In genomic region chr17:74707637-74708152, GRCm38 (mm10) we compare ENCODE assay signal across 20 mouse cellular contexts. TPM values are rescaled to one million over a fixed set of nuclear protein-coding genes. Genes with fewer than 3 reads are reported as not detected.
DNase-seq lines count a peak whose midpoint lies in the region; ATAC-seq and TF ChIP-seq lines count a peak whose summit lies in the region.
"Had no signal": no experiment of that assay in that cellular context is flagged by ENCODE, and none has a peak within 500 bp of the region (broad histone marks: within the 10 kb centered on the region; RNA-seq: fewer than 3 reads in every experiment).

No protein-coding gene starts in this region.

- no peak for TF ChIP-seq EP300 in MEL (IDR thresholded peaks at IDR 0.05; ENCODE audit: low read depth in 1 of 2, low read length in 2 of 2)

- no peaks in the 10 kb centered on the region for H3K4me1 ChIP-seq in midbrain, embryonic 15.5 days
- H3K4me1 ChIP-seq in midbrain, embryonic 11.5 days (ENCODE audit: control insufficient read depth, insufficient read depth, low read length) = no peaks in the 10 kb centered on the region
- peaks cover 7 to 11% of the 10 kb centered on the region in 2 experiments for H3K4me1 ChIP-seq in MEL (ENCODE audit: control insufficient read depth in 1 of 2, insufficient read depth in 2 of 2, low read length in 2 of 2)
- H3K4me1 ChIP-seq in embryonic facial prominence, embryonic 10.5 days = no peaks in the 10 kb centered on the region
- H3K4me1 ChIP-seq: embryonic facial prominence, embryonic 13.5 days; embryonic facial prominence, embryonic 15.5 days had no signal

- no peak overlapping the region for H3K4me2 ChIP-seq in midbrain, embryonic 15.5 days
- H3K4me2 ChIP-seq in midbrain, embryonic 11.5 days = no peak overlapping the region
- H3K4me2 ChIP-seq: embryonic facial prominence, embryonic 13.5 days; embryonic facial prominence, embryonic 15.5 days had no signal

- TF ChIP-seq POLR2A in MEL (IDR thresholded peaks at IDR 0.05; ENCODE audit: control insufficient read depth in 1 of 2, insufficient read depth in 1 of 2, low read depth in 1 of 2, low read length in 2 of 2, poor library complexity in 1 of 2) = peak in 1 of 2 experiments; percentile 48; a peak in 1 of 4 replicates

- no peaks in the 10 kb centered on the region for H3K79me2 ChIP-seq in MEL (ENCODE audit: control insufficient read depth, insufficient read depth, low read length, poor library complexity)

- TF ChIP-seq CTCF in MEL (IDR thresholded peaks at IDR 0.05 in 2 of 3, conservative IDR thresholded peaks at IDR 0.05 in 1 of 3; ENCODE audit: control insufficient read depth in 1 of 3, insufficient read depth in 1 of 3, low read depth in 2 of 3, low read length in 3 of 3, poor library complexity in 1 of 3, severe bottlenecking in 1 of 3) = no peak

- peaks cover 3% of the 10 kb centered on the region; the same call in 1 of the 2 replicates for H3K36me3 ChIP-seq in midbrain, embryonic 15.5 days (replicated peaks)
- no peaks in the 10 kb centered on the region for H3K36me3 ChIP-seq in midbrain, embryonic 11.5 days (ENCODE audit: control insufficient read depth, insufficient read depth, low read length)
- H3K36me3 ChIP-seq in MEL (ENCODE audit: control insufficient read depth in 1 of 2, insufficient read depth in 2 of 2, low read length in 2 of 2) = peaks cover 4 to 17% of the 10 kb centered on the region in 2 experiments
- peaks cover 26% of the 10 kb centered on the region for H3K36me3 ChIP-seq in embryonic facial prominence, embryonic 10.5 days (replicated peaks)

- peak; percentile 34 for DNase-seq in heart, adult 11 months
- DNase-seq in heart, postnatal 14 days = no peak
- DNase-seq in midbrain, embryonic 11.5 days (ENCODE audit: low spot score, missing footprints) = no peak
- DNase-seq in MEL (ENCODE audit: low read depth, low spot score) = peak; percentile 28
- no peak for DNase-seq in embryonic facial prominence, embryonic 10.5 days (ENCODE audit: low spot score)
- DNase-seq: adrenal gland, adult 2 months; adrenal gland, postnatal 10 days; adrenal gland, postnatal 25 days; cerebellum, adult 11 months; cerebellum, adult 18-20 months; cerebellum, adult 8-10 months; cerebellum, adult 9-11 months; cerebellum, postnatal 25 days had no signal

- H3K4me3 ChIP-seq in midbrain, embryonic 15.5 days = no peak overlapping the region
- no peak overlapping the region for H3K4me3 ChIP-seq in midbrain, embryonic 11.5 days (ENCODE audit: low read depth, low read length)
- H3K4me3 ChIP-seq in MEL (ENCODE audit: control insufficient read depth in 1 of 2, insufficient read depth in 1 of 2, low read depth in 2 of 2, low read length in 2 of 2) = no peak overlapping the region
- H3K4me3 ChIP-seq in embryonic facial prominence, embryonic 10.5 days = no peak overlapping the region
- H3K4me3 ChIP-seq: embryonic facial prominence, embryonic 13.5 days; embryonic facial prominence, embryonic 15.5 days; erythroblast, embryonic 14.5 days had no signal

- intact Hi-C loops in heart, postnatal 14 days (cut with DNase I) = no loop called here

- H3K9ac ChIP-seq in midbrain, embryonic 15.5 days = no peak overlapping the region
- H3K9ac ChIP-seq in midbrain, embryonic 11.5 days (ENCODE audit: low read length) = no peak overlapping the region
- no peak overlapping the region for H3K9ac ChIP-seq in MEL (ENCODE audit: control insufficient read depth, low read depth, low read length, poor library complexity, severe bottlenecking)
- H3K9ac ChIP-seq: embryonic facial prominence, embryonic 13.5 days; embryonic facial prominence, embryonic 15.5 days had no signal

- H3K27me3 ChIP-seq in midbrain, embryonic 15.5 days (replicated peaks) = no peaks in the 10 kb centered on the region
- H3K27me3 ChIP-seq in midbrain, embryonic 11.5 days (ENCODE audit: control insufficient read depth, insufficient read depth, low read length) = no peaks in the 10 kb centered on the region
- no peaks in the 10 kb centered on the region for H3K27me3 ChIP-seq in MEL (ENCODE audit: control insufficient read depth in 1 of 2, insufficient read depth in 2 of 2, low read length in 2 of 2)
- H3K27me3 ChIP-seq in embryonic facial prominence, embryonic 10.5 days (replicated peaks; ENCODE audit: low read depth, poor library complexity, severe bottlenecking) = no peaks in the 10 kb centered on the region
- H3K27me3 ChIP-seq: embryonic facial prominence, embryonic 13.5 days; embryonic facial prominence, embryonic 15.5 days had no signal

- 89% methylated on average over 7 of the region's 7 CpGs for WGBS in midbrain, embryonic 15.5 days
- WGBS in midbrain, embryonic 11.5 days = 88% methylated on average over 7 of the region's 7 CpGs
- WGBS in embryonic facial prominence, embryonic 10.5 days = 86% methylated on average over 7 of the region's 7 CpGs

- ATAC-seq in midbrain, embryonic 15.5 days (replicated peaks) = 0 out of 2 replicates have a peak, but pooled peaks have one; percentile 16
- no peak for ATAC-seq in midbrain, embryonic 11.5 days (ENCODE audit: low FRiP score)
- ATAC-seq: forebrain, embryonic 14.5 days; forebrain, embryonic 16.5 days had no signal

- H3K9me3 ChIP-seq in midbrain, embryonic 15.5 days = no peaks in the 10 kb centered on the region
- H3K9me3 ChIP-seq in midbrain, embryonic 11.5 days (ENCODE audit: control insufficient read depth, low read length) = no peaks in the 10 kb centered on the region
- no peaks in the 10 kb centered on the region for H3K9me3 ChIP-seq in MEL (replicated peaks; ENCODE audit: insufficient read depth, low read length)
- H3K9me3 ChIP-seq in embryonic facial prominence, embryonic 10.5 days = no peaks in the 10 kb centered on the region
- H3K9me3 ChIP-seq: embryonic facial prominence, embryonic 13.5 days; embryonic facial prominence, embryonic 15.5 days; G1E had no signal

- no peak for TF ChIP-seq RAD21 in MEL (IDR thresholded peaks at IDR 0.05; ENCODE audit: low read depth, low read length)

- H3K27ac ChIP-seq in midbrain, embryonic 15.5 days = no peak overlapping the region
- H3K27ac ChIP-seq in midbrain, embryonic 11.5 days (ENCODE audit: low read depth, low read length) = no peak overlapping the region
- H3K27ac ChIP-seq in MEL (ENCODE audit: control insufficient read depth, low read depth, low read length) = no peak overlapping the region
- no peak overlapping the region for H3K27ac ChIP-seq in embryonic facial prominence, embryonic 10.5 days (replicated peaks)
- H3K27ac ChIP-seq: embryonic facial prominence, embryonic 13.5 days; embryonic facial prominence, embryonic 15.5 days had no signal

TF ChIP-seq in MEL, 35 proteins besides CTCF, POLR2A, EP300 and RAD21:
- no peak for TF ChIP-seq HCFC1 (IDR thresholded peaks at IDR 0.05; ENCODE audit: low read depth, low read length)
- no peak for TF ChIP-seq ZKSCAN1 (IDR thresholded peaks at IDR 0.05; ENCODE audit: low read depth, low read length)
- TF ChIP-seq USF1 (IDR thresholded peaks at IDR 0.05; ENCODE audit: low read depth, low read length) = no peak
- no peak for TF ChIP-seq CHD1 (IDR thresholded peaks at IDR 0.05; ENCODE audit: low read depth, low read length)
- TF ChIP-seq TBP (IDR thresholded peaks at IDR 0.05; ENCODE audit: low read depth, low read length) = peak; percentile 83
- TF ChIP-seq POLR2AphosphoS5 (IDR thresholded peaks at IDR 0.05; ENCODE audit: borderline replicate concordance, low read depth, low read length) = no peak
- no peak for TF ChIP-seq MXI1 (IDR thresholded peaks at IDR 0.05; ENCODE audit: low read depth, low read length)
- TF ChIP-seq MAZ (IDR thresholded peaks at IDR 0.05; ENCODE audit: low read depth, low read length) = no peak
- TF ChIP-seq KAT2A (conservative IDR thresholded peaks at IDR 0.05; ENCODE audit: low read depth, low read length) = no peak
- TF ChIP-seq MYC (IDR thresholded peaks at IDR 0.05; ENCODE audit: low read depth, low read length) = no peak
- TF ChIP-seq ETS1 (IDR thresholded peaks at IDR 0.05; ENCODE audit: low read depth, low read length) = no peak
- peak; percentile 88 for TF ChIP-seq ZMIZ1 (IDR thresholded peaks at IDR 0.05; ENCODE audit: low read depth, low read length)
- no peak for TF ChIP-seq MAX (IDR thresholded peaks at IDR 0.05; ENCODE audit: low read length)
- no peak for TF ChIP-seq POLR2AphosphoS2 (IDR thresholded peaks at IDR 0.05; ENCODE audit: low read length)
- TF ChIP-seq SIN3A (IDR thresholded peaks at IDR 0.05; ENCODE audit: low read length) = no peak

RNA-seq across cellular contexts. Expression of gene Ttc27, which starts 9.8 kb away (rescaled TPM):
- 10 to 100 TPM; 18.3 to 21.2 TPM for total RNA-seq in heart, postnatal 14 days (2021)
- 13.8 and 17.1 TPM in 2 replicates for polyA plus RNA-seq in midbrain, embryonic 15.5 days (2015; fragmentation: Nextera tagmentation; extraction: Ambion mirVana)
- polyA plus RNA-seq in midbrain, embryonic 11.5 days (2014; fragmentation: Nextera tagmentation; extraction: Ambion mirVana) = 25.4 and 27.7 TPM in 2 replicates
- total RNA-seq in MEL (2012; rRNA removed) = 53.2 and 59.9 TPM in 2 replicates
- 10 to 100 TPM in 1 of 2 experiments, not detected in 1; 55.2 TPM for polyA plus RNA-seq in MEL (2012; ENCODE audit: insufficient read depth in 1 of 2, insufficient read length in 2 of 2, low read depth in 1 of 2, low replicate concordance in 2 of 2, missing spikeins in 1 of 2)
- 28.8 and 29.1 TPM in 2 replicates for polyA plus RNA-seq in embryonic facial prominence, embryonic 10.5 days (2016; fragmentation: Nextera tagmentation; extraction: Ambion mirVana)

Comparison
In these comparisons a context has a peak if more than half of its experiments do, and no peak if none do; other contexts are left out.
1. DNase-seq: peak in heart, adult 11 months (single experiment) and MEL (single experiment); none in heart, postnatal 14 days (0 of 2), midbrain, embryonic 11.5 days (single experiment) and embryonic facial prominence, embryonic 10.5 days (single experiment).